Mouse (Mus musculus): ENCODE results near the gene Lmo2.

Lmo2 gene

GRCm38 (mm10) chr2:103944859-103945258 is 12.9 kb upstream of the Lmo2 start:
- DNase-seq = no peak

- DNase-seq = no peak
These were observed 12.2 kb upstream of the Lmo2 start for GRCm38 (mm10) chr2:103945571-103946092.

- no peak for DNase-seq
These were observed 10.9 kb upstream of the Lmo2 start for GRCm38 (mm10) chr2:103946892-103947291.

DNA sequence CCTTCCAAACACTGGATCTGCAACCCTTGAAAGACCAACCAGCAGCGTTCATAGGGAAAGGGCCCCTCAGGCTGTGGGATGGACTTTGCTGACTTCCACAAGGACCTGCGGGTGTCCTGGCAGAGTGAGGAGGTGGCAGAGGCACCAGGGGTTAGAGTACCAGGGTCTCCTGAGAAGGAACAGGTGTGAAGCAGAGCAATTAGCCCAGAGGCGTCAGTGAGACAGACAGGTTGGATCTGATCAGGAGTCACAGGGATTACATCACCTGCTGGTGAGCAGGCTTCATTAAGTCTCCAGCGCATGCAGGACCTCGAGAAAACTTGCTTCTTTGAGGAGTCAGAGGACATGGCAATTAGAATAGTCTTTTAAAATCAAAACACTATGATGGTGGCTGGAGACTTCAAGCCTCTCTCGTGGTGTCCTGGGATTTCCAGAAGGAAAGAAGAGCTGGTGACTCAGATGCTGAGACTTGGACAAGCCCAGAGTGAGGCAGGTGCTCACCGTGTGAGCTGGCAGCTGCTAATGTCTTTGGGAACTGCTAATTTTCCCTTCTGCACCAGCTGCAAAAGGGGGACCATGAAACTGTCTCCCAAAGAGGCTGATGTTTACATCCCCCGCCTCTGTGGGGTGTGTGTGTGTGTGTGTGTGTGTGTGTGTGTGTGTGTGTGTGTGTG is 9.7 kb upstream of the Lmo2 start:
- DNase-seq = no peak

DNA sequence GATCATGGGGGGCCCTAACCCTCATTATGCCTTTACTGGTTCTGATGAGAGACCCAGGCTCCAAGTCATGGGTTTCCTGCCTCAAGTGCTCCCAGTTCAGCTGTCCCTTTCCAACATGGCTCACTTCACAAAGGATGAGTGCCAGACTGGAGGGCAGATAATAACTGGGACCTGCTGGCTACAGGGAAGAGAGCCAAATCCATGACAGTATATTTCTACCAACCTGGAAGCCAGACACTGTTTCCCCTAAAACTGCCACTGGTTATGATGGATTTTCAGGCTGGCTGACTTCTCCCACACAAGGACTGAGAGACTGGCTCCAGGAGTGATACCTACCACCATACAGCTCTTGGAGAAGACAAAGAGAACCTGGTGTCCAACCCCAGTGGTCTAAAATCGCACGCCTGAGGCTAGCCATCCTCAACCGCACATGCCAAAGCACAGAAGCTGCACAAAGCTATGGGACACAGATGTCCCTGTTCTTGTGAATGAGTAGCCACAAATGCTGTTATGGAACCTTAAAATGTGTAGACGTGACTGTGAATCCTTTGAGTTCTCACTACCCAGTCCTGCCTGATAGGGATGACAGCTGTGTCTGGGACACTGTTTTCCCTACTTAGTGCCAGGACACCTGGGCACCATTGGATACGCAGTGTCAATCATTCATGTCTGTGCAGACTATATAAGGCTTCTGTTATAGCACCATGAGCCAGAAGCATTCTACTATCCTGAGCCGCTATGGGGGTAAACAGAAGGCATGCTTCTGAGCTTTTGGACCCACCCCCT is 4.5 kb upstream of the Lmo2 start:
- no peak for DNase-seq

GRCm38 (mm10) chr2:103955714-103956113 is 2.1 kb upstream of the Lmo2 start:
- DNase-seq = no peak

DNA sequence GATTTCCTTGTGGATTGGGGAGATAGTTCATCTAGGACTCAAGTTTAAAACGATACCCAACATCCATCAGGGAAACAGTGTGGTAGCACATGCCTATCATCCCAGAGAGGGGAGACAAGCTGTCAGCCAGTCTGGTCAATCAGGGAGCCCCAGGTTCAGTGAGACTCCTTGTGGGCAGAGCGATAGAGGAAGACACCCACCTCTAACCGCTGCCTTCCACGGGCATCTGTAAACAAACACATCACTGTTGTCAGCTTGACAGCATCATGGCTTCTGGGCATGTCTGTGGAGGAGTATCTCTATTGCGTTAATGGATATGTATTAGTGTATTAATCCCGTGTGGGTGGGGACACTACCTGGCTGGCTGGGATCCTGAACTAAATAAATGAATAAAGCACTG is 919 bp upstream of the Lmo2 start:
- no peak for DNase-seq

DNA sequence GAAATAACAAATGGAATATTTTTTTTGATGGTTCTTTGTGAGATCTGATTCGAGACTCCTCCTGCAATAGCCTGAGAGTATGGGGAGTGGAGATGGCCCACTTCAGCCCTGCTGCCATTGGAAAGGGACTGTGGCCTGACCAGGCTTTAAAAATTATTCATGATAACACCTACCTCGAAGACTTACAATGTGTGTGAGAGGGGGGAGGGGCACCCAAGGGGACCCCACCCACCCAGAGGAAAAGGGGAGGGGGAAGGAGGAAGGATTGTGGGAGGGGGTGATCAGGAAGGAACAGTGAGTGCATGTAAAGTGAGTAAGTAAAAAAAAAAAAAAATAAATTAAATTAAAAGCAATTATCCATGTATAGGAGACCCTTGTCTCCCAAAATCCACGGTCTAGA is 848 bp downstream of the Lmo2 start:
- no peak for DNase-seq

DNA sequence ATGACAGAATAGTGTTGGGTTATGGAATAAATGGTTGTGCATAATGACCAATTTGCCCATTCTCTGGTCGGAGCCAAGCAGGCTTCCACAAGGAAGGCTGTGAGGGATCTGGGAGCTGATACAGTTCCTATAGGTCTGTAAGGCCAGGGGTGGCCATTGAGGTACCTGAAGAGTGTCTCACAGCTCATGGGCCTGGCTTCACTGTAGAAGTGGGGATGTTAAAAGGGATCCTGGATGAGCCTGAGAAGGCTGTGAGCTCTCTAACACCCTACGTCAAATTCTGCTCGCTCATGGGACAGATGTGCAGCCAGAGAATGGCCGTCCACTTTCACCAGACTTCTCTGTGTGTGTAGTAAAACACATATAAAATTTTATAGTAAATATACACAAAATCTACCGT is 1.3 kb downstream of the Lmo2 start:
- no peak for DNase-seq

DNA sequence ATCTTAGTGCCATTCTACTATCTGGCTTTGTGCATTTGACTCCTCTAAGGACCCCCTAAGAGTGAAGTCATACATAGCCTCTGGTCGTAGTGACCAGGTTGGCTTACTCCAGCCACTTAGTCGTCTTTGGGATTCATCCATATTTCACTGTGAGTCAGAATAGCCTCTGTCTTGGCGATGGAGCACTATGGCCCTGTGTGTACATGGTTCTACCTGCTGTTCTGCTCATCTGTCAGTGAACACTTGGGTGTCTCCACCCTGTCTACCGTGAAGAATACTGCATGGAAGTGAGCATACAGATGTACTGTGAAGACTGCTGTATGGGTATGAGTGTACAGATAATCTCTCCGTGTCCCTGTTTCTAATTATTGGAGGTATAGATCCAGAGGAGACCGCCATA is 1.8 kb downstream of the Lmo2 start:
- no peak for DNase-seq

- no peak for DNase-seq
These were observed 4.6 kb downstream of the Lmo2 start for GRCm38 (mm10) chr2:103962349-103962748.

- no peak for DNase-seq
These were observed 7.6 kb downstream of the Lmo2 start for GRCm38 (mm10) chr2:103965391-103965790.

DNA sequence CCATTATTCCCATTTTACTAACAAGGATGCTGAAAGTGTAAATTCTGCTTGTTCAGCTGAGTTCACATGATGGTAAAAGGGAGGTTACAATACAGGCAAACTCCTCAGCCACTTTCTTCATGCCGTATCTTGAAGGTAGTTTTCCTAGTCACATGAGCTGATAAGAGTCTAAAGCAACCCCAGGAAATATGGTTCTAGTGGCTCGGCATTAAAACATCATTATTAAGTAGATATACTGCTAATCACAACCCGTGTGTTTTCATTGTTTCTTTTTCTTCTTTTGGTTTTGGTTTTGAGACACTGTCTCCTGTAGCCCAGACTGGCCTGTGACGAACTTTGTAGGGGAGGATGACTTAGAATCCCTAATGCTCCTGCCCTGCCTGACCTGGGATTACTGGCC is 10.4 kb downstream of the Lmo2 start:
- DNase-seq = no peak

DNA sequence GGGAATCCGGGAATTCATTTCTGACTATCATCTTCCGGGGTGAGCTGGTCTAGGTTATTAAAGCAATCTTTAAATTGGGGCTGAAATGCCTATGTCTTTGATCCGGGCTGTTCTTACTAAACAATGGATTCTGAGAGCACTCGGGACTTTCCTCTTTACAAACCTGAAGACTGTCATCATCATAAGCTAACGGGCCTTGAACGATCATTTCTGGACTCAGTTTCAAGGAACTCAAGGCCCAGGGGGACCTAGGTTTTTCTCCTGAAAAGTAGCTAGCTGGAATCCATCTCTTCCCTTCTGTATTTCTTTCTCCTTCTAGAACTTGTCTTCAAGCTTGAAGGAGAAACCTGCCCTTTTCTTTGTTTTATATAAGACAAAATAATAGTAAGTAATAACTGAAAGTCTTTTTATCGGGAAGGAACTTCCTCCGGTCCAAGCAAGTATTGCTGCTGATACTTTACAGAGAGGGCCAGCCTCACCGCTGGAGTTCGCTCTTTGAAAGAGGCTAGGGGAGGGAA is 11.2 kb downstream of the Lmo2 start:
- no peak for DNase-seq

DNA sequence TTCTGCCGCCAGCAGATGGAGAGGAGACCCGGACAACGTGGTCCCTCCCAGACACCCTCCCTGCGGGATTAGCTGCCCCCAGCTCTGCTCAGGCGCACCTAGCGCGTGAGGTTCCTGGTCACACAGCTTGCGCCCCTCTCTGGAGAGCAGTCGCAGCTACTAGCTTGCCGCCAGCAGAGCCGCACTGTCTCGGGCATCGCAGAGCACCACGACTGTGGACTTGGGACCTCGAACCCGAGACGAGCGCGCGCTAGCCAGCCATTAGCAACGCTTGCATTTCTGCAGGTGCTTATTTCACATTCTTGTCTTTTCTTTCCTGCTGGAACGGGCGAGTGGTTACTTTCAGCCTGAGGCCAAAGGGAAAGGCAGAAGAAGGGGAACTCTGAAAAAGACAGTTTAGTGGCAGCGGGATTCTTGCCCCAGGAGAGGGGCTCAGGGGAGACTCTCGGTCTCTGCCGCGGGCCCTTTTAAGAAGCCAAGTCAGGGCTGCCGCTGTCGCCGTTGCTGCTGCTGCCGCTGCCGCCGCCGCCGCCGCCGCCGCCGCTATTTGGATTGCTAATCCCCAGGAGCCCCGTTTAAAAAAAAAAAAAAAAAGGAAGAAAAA is 11.8 kb downstream of the Lmo2 start:
- DNase-seq = peak; percentile 79

- DNase-seq = peak; percentile 68
These were observed 12.4 kb downstream of the Lmo2 start for GRCm38 (mm10) chr2:103970041-103970790.

DNA sequence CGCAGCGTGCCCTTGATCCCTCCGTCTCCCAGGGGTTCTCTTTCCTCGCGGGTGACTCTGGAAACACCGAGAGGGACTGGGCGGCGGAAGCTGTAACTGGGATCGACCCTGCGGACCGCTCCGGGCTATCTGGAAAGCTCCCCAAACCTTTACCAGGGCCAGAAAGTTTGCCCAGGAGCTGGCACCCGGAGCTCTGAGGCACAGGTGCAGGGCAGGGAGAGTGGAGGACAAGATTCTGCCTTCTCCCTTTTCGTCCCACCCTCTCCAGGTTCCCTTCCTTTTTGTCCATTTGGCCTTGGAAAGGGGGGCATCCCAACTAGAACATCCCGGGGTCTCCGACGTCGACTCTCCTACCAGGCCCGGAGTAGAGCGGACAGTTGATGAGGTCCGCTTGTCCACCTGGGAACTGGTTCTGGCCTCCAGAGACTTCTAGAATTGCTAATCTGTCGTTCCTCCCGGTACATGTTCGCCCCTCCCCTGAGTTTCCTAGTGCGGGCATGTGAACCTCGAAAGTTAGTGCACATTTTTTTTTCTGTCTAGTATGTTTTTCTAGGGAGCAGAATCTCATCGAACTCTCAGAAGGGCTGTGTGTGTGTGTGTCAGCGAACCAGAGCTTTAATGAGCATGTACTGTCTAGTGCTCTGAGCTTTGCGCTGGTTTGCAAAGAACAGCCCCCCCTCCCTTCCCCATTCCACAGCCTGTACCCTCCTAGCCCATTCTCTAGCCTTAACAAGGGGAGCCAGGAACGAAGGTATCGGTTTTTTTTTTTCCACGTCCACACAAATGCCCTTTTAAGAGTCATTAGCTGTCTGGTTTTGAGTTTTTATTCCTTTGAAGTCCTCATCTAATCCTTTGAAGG is 13.2 kb downstream of the Lmo2 start:
- DNase-seq = no peak

- no peak for DNase-seq
These were observed 14.1 kb downstream of the Lmo2 start for GRCm38 (mm10) chr2:103971838-103972237.

GRCm38 (mm10) chr2:103975904-103976303 is 18.1 kb downstream of the Lmo2 start:
- no peak for DNase-seq

- no peak for DNase-seq
These were observed 19.4 kb downstream of the Lmo2 start for GRCm38 (mm10) chr2:103977216-103977615.

GRCm38 (mm10) chr2:103977716-103978115 is 19.9 kb downstream of the Lmo2 start:
- no peak for DNase-seq

GRCm38 (mm10) chr2:103982250-103982649 is 24.5 kb downstream of the Lmo2 start:
- peak; percentile 80 for DNase-seq
